Mouse (Mus musculus) C2C12 (cell line): ENCODE results near the gene Defb20.

Experiments
- CTCF ChIP-seq: IDR thresholded peaks from one replicate; pipeline ENCODE4 v1.5.1; 2011; ENCODE audit not compliant: control insufficient read depth, insufficient read depth, insufficient read length
- MAX ChIP-seq: IDR thresholded peaks from one replicate; pipeline ENCODE4 v1.6.1; 2011; ENCODE audit warnings: mild to moderate bottlenecking, control low read depth
- USF1 ChIP-seq: IDR thresholded peaks from one replicate; pipeline ENCODE4 v1.6.1; 2011; ENCODE audit warnings: low read depth, mild to moderate bottlenecking, control low read depth, moderate library complexity

- TF ChIP-seq CTCF = no peak
- TF ChIP-seq USF1 = no peak
- no peak for TF ChIP-seq MAX
Observed at GRCm38 (mm10) chr2:152470973-152471372, 5.9 kb upstream of the Defb20 start.
